Mouse (Mus musculus): ENCODE data around the gene Ebf1. TPM values are rescaled to one million over a fixed set of nuclear protein-coding genes. Genes with fewer than 3 reads are reported as not detected.

Ebf1 gene
- polyA plus RNA-seq, 1 experiment from 2014 or later = 113 TPM

GRCm38 (mm10) chr11:44763992-44764835 lies 147.1 kb downstream of the Ebf1 start:
- no peaks in the 10 kb centered on the region for H3K36me3 ChIP-seq (ENCODE audit: control insufficient read depth, insufficient read depth, low read length)
- H3K9ac ChIP-seq (ENCODE audit: low read length) = no peak overlapping the region
- H3K4me3 ChIP-seq (ENCODE audit: low read depth, low read length) = no peak overlapping the region
- no peaks in the 10 kb centered on the region for H3K9me3 ChIP-seq (ENCODE audit: control insufficient read depth, low read length)
- no peaks in the 10 kb centered on the region for H3K27me3 ChIP-seq (ENCODE audit: control insufficient read depth, insufficient read depth, low read length)
- peaks cover 7% of the 10 kb centered on the region; the same call in 1 of the 2 replicates for H3K4me1 ChIP-seq (ENCODE audit: control insufficient read depth, insufficient read depth, low read length)
- DNase-seq (ENCODE audit: low spot score) = no peak
- no peak for ATAC-seq (ENCODE audit: insufficient read depth, low FRiP score, low TSS enrichment)
- H3K27ac ChIP-seq (ENCODE audit: low read depth, low read length) = no peak overlapping the region
- no peak overlapping the region for H3K4me2 ChIP-seq (ENCODE audit: low read depth)
- WGBS = 82% methylated on average over 7 of the region's 7 CpGs

DNA sequence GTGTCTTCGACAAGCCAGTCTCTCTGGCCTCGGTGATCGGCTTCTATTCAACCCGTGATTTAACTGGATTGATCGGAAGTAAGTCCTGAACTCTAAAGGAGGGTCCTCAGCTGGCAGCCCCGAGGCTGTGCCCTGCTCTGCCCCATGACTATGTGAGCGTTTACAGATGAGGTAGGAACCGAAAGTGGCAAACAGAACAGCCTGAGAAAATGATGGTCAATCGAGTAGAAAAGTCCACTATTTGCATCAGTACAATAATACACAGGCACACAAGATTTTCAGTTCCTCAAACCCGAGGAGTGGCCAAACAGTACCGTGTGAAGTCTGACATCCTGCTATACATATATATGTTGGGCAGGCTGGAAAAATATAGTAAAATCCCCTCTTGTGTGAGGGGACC lies 147.9 kb downstream of the Ebf1 start:
- ATAC-seq (ENCODE audit: insufficient read depth, low FRiP score, low TSS enrichment) (no peak), DNase-seq (ENCODE audit: low spot score) (no peak)
- Histone ChIP-seq H3K4me3 (ENCODE audit: low read depth, low read length) (no peak overlapping the region), H3K9me3 (ENCODE audit: control insufficient read depth, low read length) (no peaks in the 10 kb centered on the region), H3K27ac (ENCODE audit: low read depth, low read length) (no peak overlapping the region), H3K9ac (ENCODE audit: low read length) (no peak overlapping the region), H3K4me1 (ENCODE audit: control insufficient read depth, insufficient read depth, low read length) (peaks cover 7% of the 10 kb centered on the region; the same call in 1 of the 2 replicates), H3K36me3 (ENCODE audit: control insufficient read depth, insufficient read depth, low read length) (no peaks in the 10 kb centered on the region), H3K27me3 (ENCODE audit: control insufficient read depth, insufficient read depth, low read length) (no peaks in the 10 kb centered on the region), H3K4me2 (ENCODE audit: low read depth) (no peak overlapping the region)
- WGBS = 78% methylated on average over 11 of the region's 11 CpGs

- H3K27ac ChIP-seq (ENCODE audit: low read depth, low read length) = no peak overlapping the region
- no peaks in the 10 kb centered on the region for H3K27me3 ChIP-seq (ENCODE audit: control insufficient read depth, insufficient read depth, low read length)
- no peak overlapping the region for H3K9ac ChIP-seq (ENCODE audit: low read length)
- H3K9me3 ChIP-seq (ENCODE audit: control insufficient read depth, low read length) = no peaks in the 10 kb centered on the region
- H3K36me3 ChIP-seq (ENCODE audit: control insufficient read depth, insufficient read depth, low read length) = no peaks in the 10 kb centered on the region
- no peak overlapping the region for H3K4me2 ChIP-seq (ENCODE audit: low read depth)
- peaks cover 5% of the 10 kb centered on the region; the same call in 1 of the 2 replicates for H3K4me1 ChIP-seq (ENCODE audit: control insufficient read depth, insufficient read depth, low read length)
- no peak for ATAC-seq (ENCODE audit: insufficient read depth, low FRiP score, low TSS enrichment)
- no peak for DNase-seq (ENCODE audit: low spot score)
- no peak overlapping the region for H3K4me3 ChIP-seq (ENCODE audit: low read depth, low read length)
- WGBS = 54% methylated on average over 5 of the region's 5 CpGs
Observed at GRCm38 (mm10) chr11:44766246-44766645, 149.1 kb downstream of the Ebf1 start.

DNA sequence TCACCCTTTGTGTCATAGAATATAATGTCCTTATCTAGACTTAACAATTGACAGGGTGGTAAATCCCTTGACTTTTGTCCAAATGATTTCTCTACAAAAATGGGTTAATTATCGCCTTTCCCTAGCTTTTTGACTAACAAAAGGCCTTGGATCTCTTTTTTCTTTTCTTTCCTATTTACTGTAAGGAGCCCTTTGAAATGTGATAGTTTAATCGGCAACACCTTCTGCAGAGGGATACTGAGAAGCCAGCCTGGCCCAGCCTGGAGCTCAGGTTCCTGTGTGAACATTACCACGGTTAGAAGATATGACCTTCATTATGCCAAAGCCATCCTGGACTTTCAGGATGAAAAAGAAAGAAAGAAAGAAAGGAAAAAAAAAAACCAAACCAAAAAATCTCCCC lies 150.2 kb downstream of the Ebf1 start:
- DNase-seq (ENCODE audit: low spot score) (no peak), ATAC-seq (ENCODE audit: insufficient read depth, low FRiP score, low TSS enrichment) (no peak)
- WGBS = 8% methylated on average over 3 of the region's 3 CpGs
- no peak overlapping the region for H3K27ac ChIP-seq (ENCODE audit: low read depth, low read length)
- no peak overlapping the region for H3K9ac ChIP-seq (ENCODE audit: low read length)
- H3K27me3 ChIP-seq (ENCODE audit: control insufficient read depth, insufficient read depth, low read length) = no peaks in the 10 kb centered on the region
- H3K4me3 ChIP-seq (ENCODE audit: low read depth, low read length) = no peak overlapping the region
- H3K4me1 ChIP-seq (ENCODE audit: control insufficient read depth, insufficient read depth, low read length) = peaks cover 3% of the 10 kb centered on the region; the same call in 1 of the 2 replicates
- H3K9me3 ChIP-seq (ENCODE audit: control insufficient read depth, low read length) = no peaks in the 10 kb centered on the region
- H3K36me3 ChIP-seq (ENCODE audit: control insufficient read depth, insufficient read depth, low read length) = no peaks in the 10 kb centered on the region
- H3K4me2 ChIP-seq (ENCODE audit: low read depth) = no peak overlapping the region

- DNase-seq (ENCODE audit: low spot score) (no peak), ATAC-seq (ENCODE audit: insufficient read depth, low FRiP score, low TSS enrichment) (no peak; the same call in 1 of the 2 replicates)
- H3K9ac ChIP-seq (ENCODE audit: low read length) = no peak overlapping the region
- H3K27ac ChIP-seq (ENCODE audit: low read depth, low read length) = no peak overlapping the region
- WGBS = 59% methylated on average over 5 of the region's 5 CpGs
- no peaks in the 10 kb centered on the region for H3K36me3 ChIP-seq (ENCODE audit: control insufficient read depth, insufficient read depth, low read length)
- H3K9me3 ChIP-seq (ENCODE audit: control insufficient read depth, low read length) = no peaks in the 10 kb centered on the region
- no peaks in the 10 kb centered on the region for H3K27me3 ChIP-seq (ENCODE audit: control insufficient read depth, insufficient read depth, low read length)
- no peak overlapping the region for H3K4me2 ChIP-seq (ENCODE audit: low read depth)
- H3K4me1 ChIP-seq (ENCODE audit: control insufficient read depth, insufficient read depth, low read length) = peaks cover 3% of the 10 kb centered on the region; the same call in 1 of the 2 replicates
- no peak overlapping the region for H3K4me3 ChIP-seq (ENCODE audit: low read depth, low read length)
Observed at GRCm38 (mm10) chr11:44768346-44768745, 151.2 kb downstream of the Ebf1 start.

GRCm38 (mm10) chr11:44770989-44771564 lies 154.0 kb downstream of the Ebf1 start:
- no peak overlapping the region for H3K9ac ChIP-seq (ENCODE audit: low read length)
- no peak for ATAC-seq (ENCODE audit: insufficient read depth, low FRiP score, low TSS enrichment)
- H3K27me3 ChIP-seq (ENCODE audit: control insufficient read depth, insufficient read depth, low read length) = no peaks in the 10 kb centered on the region
- no peaks in the 10 kb centered on the region for H3K9me3 ChIP-seq (ENCODE audit: control insufficient read depth, low read length)
- no peaks in the 10 kb centered on the region for H3K36me3 ChIP-seq (ENCODE audit: control insufficient read depth, insufficient read depth, low read length)
- 81% methylated on average over 11 of the region's 11 CpGs for WGBS
- H3K4me1 ChIP-seq (ENCODE audit: control insufficient read depth, insufficient read depth, low read length) = peaks cover 3% of the 10 kb centered on the region; the same call in 1 of the 2 replicates
- no peak overlapping the region for H3K4me3 ChIP-seq (ENCODE audit: low read depth, low read length)
- H3K4me2 ChIP-seq (ENCODE audit: low read depth) = no peak overlapping the region
- H3K27ac ChIP-seq (ENCODE audit: low read depth, low read length) = no peak overlapping the region
- DNase-seq (ENCODE audit: low spot score) = no peak

DNA sequence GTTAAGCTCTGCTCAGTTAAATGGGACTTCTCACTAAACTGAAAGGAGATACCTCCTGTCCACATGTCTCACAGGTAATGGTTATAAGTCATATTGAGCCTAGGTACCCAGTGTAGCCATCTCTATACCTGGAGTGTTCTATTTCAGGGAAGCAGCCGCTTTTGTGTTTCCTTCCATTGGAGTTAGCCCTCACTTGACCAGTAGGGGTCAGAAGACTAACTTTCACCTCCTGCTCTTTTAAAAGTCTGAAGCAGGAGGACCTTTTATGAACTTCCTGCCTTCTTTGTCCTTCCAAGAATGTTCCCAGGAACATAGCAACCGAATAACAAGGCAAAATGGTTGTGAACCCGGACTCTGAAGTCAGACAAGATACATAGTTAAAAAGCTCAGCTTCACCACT lies 157.3 kb downstream of the Ebf1 start:
- H3K36me3 ChIP-seq (ENCODE audit: control insufficient read depth, insufficient read depth, low read length) = no peaks in the 10 kb centered on the region
- no peak overlapping the region for H3K9ac ChIP-seq (ENCODE audit: low read length)
- H3K9me3 ChIP-seq (ENCODE audit: control insufficient read depth, low read length) = no peaks in the 10 kb centered on the region
- no peak for DNase-seq (ENCODE audit: low spot score)
- H3K27ac ChIP-seq (ENCODE audit: low read depth, low read length) = no peak overlapping the region
- H3K4me3 ChIP-seq (ENCODE audit: low read depth, low read length) = no peak overlapping the region
- no peak overlapping the region for H3K4me2 ChIP-seq (ENCODE audit: low read depth)
- ATAC-seq (ENCODE audit: insufficient read depth, low FRiP score, low TSS enrichment) = no peak
- H3K4me1 ChIP-seq (ENCODE audit: control insufficient read depth, insufficient read depth, low read length) = no peaks in the 10 kb centered on the region; the same call in 1 of the 2 replicates
- 75% methylated on average over 3 of the region's 3 CpGs for WGBS
- H3K27me3 ChIP-seq (ENCODE audit: control insufficient read depth, insufficient read depth, low read length) = no peaks in the 10 kb centered on the region

DNA sequence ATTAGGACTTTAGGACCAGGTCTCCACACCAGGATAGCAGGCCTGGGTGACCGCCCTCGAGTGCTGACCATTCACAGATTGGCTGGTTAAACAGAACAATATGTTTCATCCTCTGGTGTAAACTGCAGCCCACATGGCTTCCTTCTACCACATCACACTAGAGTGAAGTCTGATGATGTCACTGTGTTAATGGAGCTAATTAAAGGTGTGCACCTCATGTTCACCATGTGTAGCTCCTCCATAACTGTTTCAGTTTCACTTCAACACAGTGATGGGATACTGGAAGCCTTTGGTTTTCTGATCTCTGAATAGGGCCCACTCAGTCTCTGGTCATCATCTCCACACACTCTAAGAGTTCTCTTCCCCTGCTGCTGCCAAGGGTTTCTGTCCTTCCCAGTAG lies 158.4 kb downstream of the Ebf1 start:
- no peak overlapping the region for H3K4me3 ChIP-seq (ENCODE audit: low read depth, low read length)
- 89% methylated on average over 2 of the region's 2 CpGs for WGBS
- H3K9me3 ChIP-seq (ENCODE audit: control insufficient read depth, low read length) = no peaks in the 10 kb centered on the region
- H3K27ac ChIP-seq (ENCODE audit: low read depth, low read length) = no peak overlapping the region
- H3K4me1 ChIP-seq (ENCODE audit: control insufficient read depth, insufficient read depth, low read length) = no peaks in the 10 kb centered on the region; the same call in 1 of the 2 replicates
- H3K4me2 ChIP-seq (ENCODE audit: low read depth) = no peak overlapping the region
- no peaks in the 10 kb centered on the region for H3K27me3 ChIP-seq (ENCODE audit: control insufficient read depth, insufficient read depth, low read length)
- no peak overlapping the region for H3K9ac ChIP-seq (ENCODE audit: low read length)
- no peaks in the 10 kb centered on the region for H3K36me3 ChIP-seq (ENCODE audit: control insufficient read depth, insufficient read depth, low read length)
- no peak for DNase-seq (ENCODE audit: low spot score)
- no peak for ATAC-seq (ENCODE audit: insufficient read depth, low FRiP score, low TSS enrichment)

DNA sequence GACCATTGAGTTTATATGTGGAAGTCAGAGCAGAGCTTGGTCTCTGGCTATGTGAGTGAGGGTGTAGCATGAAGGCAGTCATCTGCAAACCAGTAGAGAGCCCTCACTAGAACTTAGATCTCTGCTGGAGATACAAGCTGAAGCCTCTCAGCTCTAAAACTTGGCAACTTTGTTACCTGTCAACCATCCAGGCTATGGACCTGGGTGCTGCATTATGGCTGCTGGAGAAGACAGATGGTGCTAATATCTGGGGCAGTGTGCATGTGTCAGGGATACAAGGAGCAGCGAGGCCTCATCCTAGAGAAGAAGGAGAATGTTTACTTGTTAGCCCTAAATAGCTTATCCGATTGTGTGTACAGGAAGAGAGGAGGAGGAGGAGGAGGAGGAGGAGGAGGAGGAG lies 159.4 kb downstream of the Ebf1 start:
- DNase-seq (ENCODE audit: low spot score) (no peak), ATAC-seq (ENCODE audit: insufficient read depth, low FRiP score, low TSS enrichment) (no peak)
- 83% methylated on average over 1 of the region's 2 CpGs for WGBS
- H3K27ac ChIP-seq (ENCODE audit: low read depth, low read length) = no peak overlapping the region
- no peak overlapping the region for H3K9ac ChIP-seq (ENCODE audit: low read length)
- no peaks in the 10 kb centered on the region for H3K27me3 ChIP-seq (ENCODE audit: control insufficient read depth, insufficient read depth, low read length)
- H3K4me2 ChIP-seq (ENCODE audit: low read depth) = no peak overlapping the region
- no peaks in the 10 kb centered on the region; the same call in 1 of the 2 replicates for H3K4me1 ChIP-seq (ENCODE audit: control insufficient read depth, insufficient read depth, low read length)
- H3K36me3 ChIP-seq (ENCODE audit: control insufficient read depth, insufficient read depth, low read length) = no peaks in the 10 kb centered on the region
- H3K4me3 ChIP-seq (ENCODE audit: low read depth, low read length) = no peak overlapping the region
- no peaks in the 10 kb centered on the region for H3K9me3 ChIP-seq (ENCODE audit: control insufficient read depth, low read length)
